Mouse (Mus musculus) neural tube, embryonic 13.5 days (tissue): ENCODE results near the gene Zc3h7a. TPM values are rescaled to one million over a fixed set of nuclear protein-coding genes. Genes with fewer than 3 reads are reported as not detected.
"Not testable (repeated sequence)": the region's sequence is repeated elsewhere in the genome, so short reads cannot be mapped to it uniquely, and the experiment has no call there.

Experiments
- ATAC-seq: fragments of 200-750 bp; cut with Nextera tagmentation; 2 replicates; pipeline ENCODE4 v1.8.0; 2017; ENCODE audit warnings: low read depth, mild to moderate bottlenecking, moderate TSS enrichment, moderate library complexity
- H3K27ac ChIP-seq: fragments of 300-500 bp; sonication (generic); replicated peaks from 2 replicates; pipeline ENCODE4 v1.5.1; 2015; ENCODE audit warnings: moderate library complexity, mild to moderate bottlenecking, inconsistent platforms
- H3K27me3 ChIP-seq: fragments of 300-500 bp; sonication (generic); 2 replicates; pipeline ENCODE4 v1.6.1; 2015; ENCODE audit warnings: mild to moderate bottlenecking, inconsistent platforms
- H3K36me3 ChIP-seq: fragments of 300-500 bp; sonication (generic); 2 replicates; pipeline ENCODE4 v1.6.1; 2015; ENCODE audit warnings: mild to moderate bottlenecking, inconsistent platforms
- H3K4me1 ChIP-seq: fragments of 300-500 bp; sonication (generic); replicated peaks from 2 replicates; pipeline ENCODE4 v1.6.1; 2015; ENCODE audit warnings: inconsistent platforms
- H3K4me2 ChIP-seq: fragments of 300-500 bp; sonication (generic); 2 replicates; pipeline ENCODE4 v1.6.1; 2015; ENCODE audit warnings: inconsistent platforms, mild to moderate bottlenecking, moderate library complexity
- H3K4me3 ChIP-seq: fragments of 300-500 bp; sonication (generic); 2 replicates; pipeline ENCODE4 v1.5.1; 2015; ENCODE audit warnings: mild to moderate bottlenecking, inconsistent platforms
- H3K9ac ChIP-seq: fragments of 300-500 bp; sonication (generic); 2 replicates; pipeline ENCODE4 v1.6.1; 2015; ENCODE audit warnings: moderate library complexity, mild to moderate bottlenecking, inconsistent platforms
- H3K9me3 ChIP-seq: fragments of 300-500 bp; sonication (generic); 2 replicates; pipeline ENCODE4 v1.6.1; 2016; ENCODE audit warnings: inconsistent platforms
- WGBS: fragments of 180-500 bp; shearing (Covaris S2); methylation state at CpG from one replicate; pipeline ENCODE4 v1.1.7; 2015; 5-methylcytosine and 5-hydroxymethylcytosine counted together
- polyA plus RNA-seq: library from polyadenylated mRNA; unstranded; fragments of >200 nt; fragmentation: Nextera tagmentation; extraction: Ambion mirVana; gene quantifications from 2 replicates; pipeline ENCODE4 v1.2.1, GENCODE M21; 2015

Gene Zc3h7a
- polyA plus RNA-seq, 1 experiment from 2014 or later: 74.6 TPM

GRCm38 (mm10) chr16:11176884-11177244, 671 bp upstream of the Zc3h7a start:
- peaks cover 2% of the 10 kb centered on the region; the same call in 1 of the 2 replicates for H3K27me3 ChIP-seq
- no peaks in the 10 kb centered on the region for H3K36me3 ChIP-seq
- ATAC-seq: no peak
- 5% methylated on average over 4 of the region's 4 CpGs for WGBS
- H3K4me3 ChIP-seq: peak overlapping the region; percentile 78
- H3K4me1 ChIP-seq: peaks cover 32% of the 10 kb centered on the region
- H3K9me3 ChIP-seq: no peaks in the 10 kb centered on the region
- peak overlapping the region; percentile 86 for H3K9ac ChIP-seq
- H3K27ac ChIP-seq: peak overlapping the region; percentile 92
- H3K4me2 ChIP-seq: peak overlapping the region; percentile 86

GRCm38 (mm10) chr16:11175489-11176207, 545 bp downstream of the Zc3h7a start:
- WGBS: under 1% methylated on average over 72 of the region's 72 CpGs
- Histone ChIP-seq H3K9ac (peak overlapping the region; percentile 86), H3K27me3 (peaks cover 2% of the 10 kb centered on the region; the same call in 1 of the 2 replicates), H3K4me1 (peaks cover 33% of the 10 kb centered on the region), H3K9me3 (no peaks in the 10 kb centered on the region), H3K36me3 (no peaks in the 10 kb centered on the region), H3K4me3 (peak overlapping the region; percentile 78), H3K27ac (peak overlapping the region; percentile 92), H3K4me2 (peak overlapping the region; percentile 86)
- ATAC-seq: peak; percentile 69

- 9% methylated on average over 9 of the region's 9 CpGs for WGBS
- ATAC-seq: no peak
- peak overlapping the region; percentile 86 for H3K4me2 ChIP-seq
Observed at GRCm38 (mm10) chr16:11175100-11175488, 1.1 kb downstream of the Zc3h7a start.

GRCm38 (mm10) chr16:11174671-11175081, 1.5 kb downstream of the Zc3h7a start:
- no peaks in the 10 kb centered on the region for H3K36me3 ChIP-seq
- H3K9me3 ChIP-seq: no peaks in the 10 kb centered on the region
- H3K4me3 ChIP-seq: peak overlapping the region; percentile 78
- peak overlapping the region; percentile 86 for H3K9ac ChIP-seq
- H3K27ac ChIP-seq: no peak overlapping the region
- H3K4me2 ChIP-seq: peak overlapping the region; percentile 86
- peaks cover 2% of the 10 kb centered on the region; the same call in 1 of the 2 replicates for H3K27me3 ChIP-seq
- ATAC-seq: no peak
- WGBS: 7% methylated on average over 10 of the region's 10 CpGs
- peaks cover 33% of the 10 kb centered on the region for H3K4me1 ChIP-seq

More at GRCm38 (mm10) chr16:11175100-11175488, 1.1 kb downstream of the Zc3h7a start:
- peak overlapping the region; percentile 92; the same call in 1 of the 2 replicates for H3K27ac ChIP-seq
- H3K4me1 ChIP-seq: peaks cover 33% of the 10 kb centered on the region
- H3K4me3 ChIP-seq: peak overlapping the region; percentile 78
- H3K36me3 ChIP-seq: no peaks in the 10 kb centered on the region
- peak overlapping the region; percentile 86 for H3K9ac ChIP-seq
- no peaks in the 10 kb centered on the region for H3K9me3 ChIP-seq
- H3K27me3 ChIP-seq: peaks cover 2% of the 10 kb centered on the region; the same call in 1 of the 2 replicates

- Histone ChIP-seq H3K4me3 (no peak overlapping the region), H3K4me2 (no peak overlapping the region), H3K36me3 (no peaks in the 10 kb centered on the region), H3K4me1 (peaks cover 26% of the 10 kb centered on the region), H3K9me3 (no peaks in the 10 kb centered on the region), H3K27me3 (no peaks in the 10 kb centered on the region), H3K9ac (no peak overlapping the region), H3K27ac (no peak overlapping the region)
- 92% methylated on average over 6 of the region's 6 CpGs for WGBS
- no peak for ATAC-seq
Observed at GRCm38 (mm10) chr16:11171679-11172078, 4.5 kb downstream of the Zc3h7a start.

- Histone ChIP-seq H3K27me3 (no peaks in the 10 kb centered on the region), H3K4me3 (no peak overlapping the region), H3K27ac (no peak overlapping the region), H3K9ac (no peak overlapping the region), H3K4me2 (no peak overlapping the region), H3K4me1 (peaks cover 4% of the 10 kb centered on the region; the same call in 1 of the 2 replicates), H3K9me3 (no peaks in the 10 kb centered on the region), H3K36me3 (peaks cover 21% of the 10 kb centered on the region)
- ATAC-seq: no peak
- WGBS: 90% methylated on average over 2 of the region's 2 CpGs
Observed at GRCm38 (mm10) chr16:11166431-11166830, 9.8 kb downstream of the Zc3h7a start.

GRCm38 (mm10) chr16:11164695-11165255, 11.4 kb downstream of the Zc3h7a start:
- no peak for ATAC-seq
- no peaks in the 10 kb centered on the region for H3K27me3 ChIP-seq
- peaks cover 30% of the 10 kb centered on the region for H3K36me3 ChIP-seq
- H3K4me3 ChIP-seq: no peak overlapping the region
- peak overlapping the region; percentile 42 for H3K27ac ChIP-seq
- H3K9me3 ChIP-seq: no peaks in the 10 kb centered on the region
- 66% methylated on average over 3 of the region's 3 CpGs for WGBS
- H3K9ac ChIP-seq: no peak overlapping the region
- no peak overlapping the region for H3K4me2 ChIP-seq
- H3K4me1 ChIP-seq: peaks cover 4% of the 10 kb centered on the region; the same call in 1 of the 2 replicates

GRCm38 (mm10) chr16:11157721-11158120, 18.5 kb downstream of the Zc3h7a start:
- H3K9ac ChIP-seq, H3K4me3 ChIP-seq, H3K9me3 ChIP-seq, H3K4me2 ChIP-seq, H3K27ac ChIP-seq, H3K4me1 ChIP-seq, H3K27me3 ChIP-seq, ATAC-seq: not testable (repeated sequence)
- 53% methylated on average over 1 of the region's 3 CpGs for WGBS
- H3K36me3 ChIP-seq: peaks cover 80% of the 10 kb centered on the region

GRCm38 (mm10) chr16:11154500-11154899, 21.7 kb downstream of the Zc3h7a start:
- Histone ChIP-seq H3K4me3 (no peak overlapping the region), H3K4me2 (no peak overlapping the region), H3K36me3 (peaks cover 84% of the 10 kb centered on the region), H3K27ac (no peak overlapping the region), H3K9ac (no peak overlapping the region), H3K4me1 (no peaks in the 10 kb centered on the region), H3K27me3 (no peaks in the 10 kb centered on the region), H3K9me3 (no peaks in the 10 kb centered on the region)
- no peak for ATAC-seq

- not testable (repeated sequence) for ATAC-seq, H3K9me3 ChIP-seq, H3K4me3 ChIP-seq, H3K4me1 ChIP-seq, H3K27me3 ChIP-seq, H3K4me2 ChIP-seq, H3K9ac ChIP-seq, H3K27ac ChIP-seq
- H3K36me3 ChIP-seq: peaks cover 77% of the 10 kb centered on the region
- 18% methylated on average over 56 of the region's 56 CpGs for WGBS
Observed at GRCm38 (mm10) chr16:11143706-11144483, 32.3 kb downstream of the Zc3h7a start.

GRCm38 (mm10) chr16:11134348-11135344, 41.5 kb downstream of the Zc3h7a start, which contains the start of gene Txndc11:
Txndc11 (minus strand) TSS chr16:11134650.
- 1% methylated on average over 80 of the region's 80 CpGs for WGBS
- Histone ChIP-seq H3K36me3 (peaks cover 25% of the 10 kb centered on the region), H3K4me3 (peak within 1 kb of the TSS; percentile 92), H3K4me1 (peaks cover 37% of the 10 kb centered on the region), H3K27ac (peak within 1 kb of the TSS; percentile 93), H3K9me3 (no peaks in the 10 kb centered on the region), H3K9ac (peak within 1 kb of the TSS; percentile 91), H3K27me3 (no peaks in the 10 kb centered on the region), H3K4me2 (peak within 1 kb of the TSS; percentile 69)
- peak; percentile 99 for ATAC-seq
